Mouse (Mus musculus) spleen, postnatal 14 days (tissue): ENCODE data around the gene Zfp655.
"Not testable (repeated sequence)": the region's sequence is repeated elsewhere in the genome, so short reads cannot be mapped to it uniquely, and the experiment has no call there.

ENCODE experiments used
- DNase-seq, 2 experiments: peaks; one replicate each; pipeline ENCODE4 v3.0.0; 2021 to 2022; ENCODE audit warnings: low spot score in 2 of 2

The Zfp655 gene

DNA sequence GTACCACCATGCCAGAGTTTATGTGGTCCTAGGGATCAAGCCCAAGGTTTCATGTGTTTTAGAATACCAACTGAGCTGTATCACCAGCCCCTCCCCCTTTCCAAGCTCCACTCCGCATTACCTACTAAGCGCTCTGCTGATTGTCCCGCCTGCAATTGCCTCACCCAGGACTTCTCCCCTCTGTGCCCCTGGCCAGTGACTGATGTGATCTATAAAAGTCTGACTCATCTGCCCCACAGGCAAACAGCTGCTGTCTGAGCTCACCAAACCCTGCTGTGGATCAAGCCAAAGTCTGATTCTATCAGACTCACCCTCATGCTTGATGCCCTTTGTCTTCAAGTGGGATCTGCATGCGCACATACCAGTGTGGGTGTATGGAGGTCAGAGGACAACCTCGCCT is 8.7 kb upstream of the Zfp655 start:
- no peak for DNase-seq

DNA sequence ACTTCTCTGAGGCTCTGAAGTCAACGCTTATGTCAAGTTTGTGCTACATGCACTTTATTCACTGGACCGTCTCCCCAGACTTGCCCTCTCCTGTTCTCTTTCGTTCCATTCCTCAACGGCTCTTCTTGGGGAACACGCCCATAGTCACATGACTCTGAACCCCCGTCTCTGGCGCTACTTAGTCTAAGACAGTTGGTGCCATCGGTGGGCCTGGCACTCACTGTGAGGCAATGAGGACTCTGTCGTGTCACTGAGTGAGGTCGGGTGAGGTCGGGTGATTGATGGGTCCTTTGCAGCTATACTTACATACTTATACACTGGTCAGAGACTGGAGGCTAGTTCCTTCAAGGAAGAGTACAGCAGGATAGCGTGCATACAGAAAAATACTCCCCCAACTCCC is 8.1 kb upstream of the Zfp655 start:
- DNase-seq = no peak

DNA sequence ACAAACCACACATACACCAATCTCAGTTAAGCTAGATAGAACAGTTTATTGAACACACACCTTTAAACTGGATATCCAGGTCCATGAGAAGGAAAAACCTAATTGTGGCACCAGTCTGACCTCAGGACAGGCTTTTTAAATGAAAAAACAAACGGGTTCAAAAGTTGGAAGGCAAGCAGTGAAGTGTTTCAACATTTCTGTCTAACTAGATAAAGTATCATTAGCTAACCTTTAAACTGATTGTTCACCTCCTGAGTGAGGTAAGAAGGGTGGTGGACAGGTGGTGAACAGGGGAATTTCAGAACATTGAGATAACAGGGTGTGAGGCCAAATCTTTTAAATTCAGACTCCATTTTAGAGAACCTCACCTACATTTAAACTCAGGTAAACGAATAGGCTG is 5.1 kb upstream of the Zfp655 start:
- DNase-seq = no peak

DNA sequence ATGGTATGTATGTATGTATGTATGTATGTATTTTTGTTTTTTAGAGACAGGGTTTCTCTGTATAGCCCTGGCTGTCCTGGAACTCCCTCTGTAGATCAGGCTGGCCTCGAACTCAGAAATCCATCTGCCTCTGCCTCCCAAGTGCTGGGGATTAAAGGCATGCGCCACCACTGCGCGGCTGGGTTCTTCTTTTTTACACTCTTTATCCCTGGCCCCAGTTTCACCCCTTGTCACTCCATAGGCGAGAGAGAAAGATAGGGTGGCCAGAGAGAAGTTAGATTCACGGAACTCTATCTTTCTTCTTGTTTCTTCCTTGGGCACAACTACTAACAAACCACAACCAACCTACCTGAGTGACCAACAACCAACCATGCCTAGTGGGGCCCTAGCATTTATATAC is 2.2 kb upstream of the Zfp655 start:
- DNase-seq = not testable (repeated sequence)

DNA sequence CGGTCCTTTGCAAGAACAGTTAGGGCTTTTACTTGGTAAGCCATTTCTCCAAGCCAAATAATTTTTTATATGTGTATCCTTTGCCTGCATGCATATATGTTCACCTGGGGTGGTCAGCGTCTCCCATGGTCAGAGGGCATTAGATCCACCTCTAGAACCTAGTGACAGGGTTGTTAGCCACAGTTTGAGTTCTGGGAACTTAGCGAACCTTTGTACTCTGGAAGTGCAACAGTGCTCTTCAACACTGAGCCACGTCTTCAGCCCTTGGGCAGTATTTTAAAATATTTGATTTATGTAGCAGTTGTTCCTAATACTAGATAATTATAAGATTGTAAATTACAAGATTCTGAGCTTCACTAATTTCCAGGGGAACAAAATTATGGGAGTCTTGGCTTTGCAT is 874 bp upstream of the Zfp655 start:
- no peak for DNase-seq

DNA sequence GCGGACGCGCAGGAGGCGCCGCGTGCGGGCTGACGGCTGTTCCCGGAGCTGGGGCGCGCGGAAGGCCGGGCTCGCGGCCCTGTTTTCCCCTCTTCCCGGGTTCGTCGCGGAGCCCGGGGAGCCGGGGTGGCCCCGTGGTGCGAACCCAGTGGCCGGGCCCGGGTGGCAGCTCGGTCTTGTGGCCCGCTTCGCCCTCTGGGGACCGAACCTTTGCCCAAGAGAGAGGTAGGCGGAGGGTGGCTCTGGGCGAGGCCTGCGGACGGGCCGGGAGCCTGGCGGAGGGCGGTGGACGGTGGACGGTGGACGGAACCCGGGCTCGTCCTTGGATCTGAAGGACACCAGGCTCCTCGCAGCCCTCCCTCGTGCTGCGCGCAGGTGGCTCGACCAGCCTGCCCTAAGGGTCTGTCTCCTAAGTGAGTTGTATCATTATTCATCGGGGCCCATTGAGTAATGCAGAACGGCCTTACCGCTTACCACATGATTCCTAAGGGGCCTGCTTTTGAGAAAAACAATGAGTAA is 437 bp downstream of the Zfp655 start:
- no peak for DNase-seq

DNA sequence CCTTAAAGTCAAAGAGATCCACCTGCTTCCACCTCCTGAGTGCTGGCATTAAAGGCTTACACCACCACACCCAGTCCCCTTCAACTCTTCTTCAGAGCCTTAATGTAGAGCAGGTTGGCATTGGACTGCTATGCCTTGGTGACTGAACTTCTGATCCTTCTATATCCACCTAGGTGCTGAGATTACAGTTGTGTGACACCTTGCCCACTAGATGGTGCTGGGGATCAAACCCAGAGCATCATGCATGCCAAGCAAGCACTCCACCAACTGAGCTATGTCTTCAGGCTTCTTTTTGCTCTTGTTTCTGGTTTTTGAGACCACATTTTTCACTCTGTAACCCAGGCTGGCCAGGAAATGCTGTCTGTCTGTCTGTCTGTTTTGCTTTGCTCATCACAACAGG is 3.1 kb downstream of the Zfp655 start:
- no peak for DNase-seq

DNA sequence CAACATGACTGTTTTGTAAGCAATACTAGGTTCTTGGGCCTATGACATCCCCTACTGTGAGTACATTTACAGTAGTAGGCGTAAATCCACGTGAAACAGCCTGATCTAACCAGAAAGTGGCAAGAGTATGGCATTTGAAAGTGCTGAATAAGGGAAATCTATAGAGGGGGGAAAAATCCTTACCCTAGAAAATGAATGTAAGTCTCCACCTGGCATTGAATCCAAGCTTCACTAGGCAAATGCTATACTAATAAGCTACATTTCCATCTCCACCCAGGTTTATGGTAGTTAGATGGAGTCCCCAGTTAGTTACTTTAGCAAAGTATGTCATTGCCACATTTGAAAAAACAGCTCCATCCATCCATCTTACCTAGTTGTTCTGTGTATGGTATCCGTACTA is 18.0 kb downstream of the Zfp655 start:
- DNase-seq = no peak

DNA sequence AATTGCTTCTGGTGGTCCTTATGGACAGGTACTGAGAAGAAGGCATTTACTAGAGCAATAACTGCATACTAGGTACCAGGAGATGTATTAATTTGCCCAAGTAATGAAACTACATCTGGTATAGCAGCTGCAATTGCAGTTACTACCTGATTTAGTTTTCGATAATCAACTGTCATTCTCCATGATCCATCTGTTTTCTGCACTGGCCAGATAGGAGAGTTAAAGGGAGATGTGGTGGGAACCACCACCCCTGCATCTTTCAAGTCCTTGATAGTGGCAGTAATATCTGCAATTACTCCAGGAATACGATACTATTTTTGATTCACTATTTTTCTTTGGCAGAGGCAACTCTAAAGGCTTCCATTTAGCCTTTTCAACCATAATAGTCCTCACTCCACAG is 42.1 kb downstream of the Zfp655 start:
- not testable (repeated sequence) for DNase-seq

DNA sequence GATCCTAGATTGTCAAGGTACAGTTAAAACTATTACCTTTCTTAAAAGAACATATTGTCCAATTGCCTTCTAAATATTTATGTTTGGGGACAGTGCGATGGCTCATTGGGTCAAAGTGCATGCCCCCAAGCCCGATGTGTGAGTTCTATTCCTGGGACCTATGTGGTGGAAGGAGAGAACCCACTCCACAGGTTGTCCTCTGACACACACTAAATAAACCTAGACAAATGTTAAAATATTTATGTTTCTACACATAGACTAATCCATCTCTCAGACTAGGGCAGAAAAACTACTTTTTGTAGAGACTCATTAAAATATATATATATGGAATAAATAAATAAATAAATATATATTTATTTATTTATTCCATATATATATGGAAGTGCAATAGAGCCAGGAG is 48.4 kb downstream of the Zfp655 start:
- no peak for DNase-seq

DNA sequence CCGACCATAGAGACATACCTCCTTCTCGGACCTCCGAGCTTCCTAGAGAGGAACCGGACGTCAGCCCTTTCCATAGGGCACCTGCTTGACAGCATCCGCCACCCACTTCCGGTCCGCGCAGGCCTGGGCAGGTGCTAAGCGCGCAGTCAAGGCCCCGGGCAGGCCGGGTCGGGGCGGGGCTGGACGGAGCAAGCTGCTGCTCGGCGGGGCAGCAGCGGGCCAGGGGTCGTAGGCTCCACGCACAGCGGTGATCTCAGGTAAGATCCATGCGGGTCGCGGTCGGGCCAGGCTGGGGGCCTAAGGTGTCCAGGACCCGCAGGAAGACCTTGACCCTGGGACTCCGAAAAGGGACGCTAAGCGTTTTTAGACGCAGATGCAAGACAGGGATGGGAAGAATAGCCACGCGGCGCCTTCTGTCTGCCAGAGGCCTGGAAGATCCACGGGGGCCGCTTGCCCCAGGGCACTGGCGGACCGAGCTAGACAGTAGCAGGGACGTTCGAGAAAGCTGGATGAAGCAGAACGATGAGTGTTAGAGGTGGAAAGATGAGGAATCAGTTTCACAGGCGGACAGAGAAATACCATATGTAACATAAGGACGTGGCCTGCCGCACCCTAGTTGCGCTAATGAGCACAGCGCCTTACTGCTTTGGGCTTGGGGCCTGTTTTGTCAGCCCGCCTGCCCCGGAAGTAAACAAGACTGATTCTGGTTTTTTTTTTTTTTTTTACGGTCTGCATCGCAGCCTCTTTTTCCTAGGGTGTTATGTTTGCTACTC is 49.0 kb downstream of the Zfp655 start, which contains the start of gene Zscan25:
Gene Zscan25, plus strand, starts transcription at position 130 of the 773 bp plus-strand sequence.
- DNase-seq = peak; percentile 76 to 85

DNA sequence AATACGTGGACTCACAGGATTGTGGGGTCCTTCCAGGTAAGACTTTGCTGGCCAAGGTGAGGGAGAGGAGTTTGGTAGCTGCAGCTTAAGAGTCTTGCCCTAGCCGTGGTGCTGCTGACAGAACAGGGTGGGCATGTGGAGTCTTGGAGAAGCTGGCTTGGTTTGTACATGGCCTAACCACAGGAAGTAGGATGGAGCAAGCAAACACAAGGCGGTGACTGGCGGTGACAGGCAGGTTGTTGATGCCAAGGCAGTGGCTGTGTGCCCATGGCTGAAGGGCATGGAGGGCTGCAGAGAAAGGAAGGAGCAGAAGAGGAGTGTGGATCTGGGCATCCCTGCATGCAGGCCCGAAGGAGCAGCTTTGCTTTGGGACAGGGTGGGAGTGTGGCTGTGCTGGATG is 56.9 kb downstream of the Zfp655 start:
- DNase-seq = no peak

DNA sequence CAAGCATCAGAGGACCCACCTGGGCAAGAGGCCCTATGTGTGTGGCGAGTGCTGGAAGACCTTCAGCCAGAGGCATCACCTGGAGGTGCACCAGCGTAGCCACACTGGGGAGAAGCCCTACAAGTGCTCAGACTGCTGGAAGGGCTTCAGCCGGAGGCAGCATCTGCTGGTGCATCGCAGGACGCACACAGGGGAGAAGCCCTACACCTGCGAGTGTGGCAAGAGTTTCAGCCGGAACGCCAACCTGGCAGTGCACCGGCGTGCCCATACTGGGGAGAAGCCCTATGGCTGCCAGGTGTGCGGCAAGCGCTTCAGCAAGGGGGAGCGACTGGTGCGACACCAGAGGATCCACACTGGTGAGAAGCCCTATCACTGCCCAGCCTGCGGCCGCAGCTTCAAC is 59.2 kb downstream of the Zfp655 start:
- no peak for DNase-seq

DNA sequence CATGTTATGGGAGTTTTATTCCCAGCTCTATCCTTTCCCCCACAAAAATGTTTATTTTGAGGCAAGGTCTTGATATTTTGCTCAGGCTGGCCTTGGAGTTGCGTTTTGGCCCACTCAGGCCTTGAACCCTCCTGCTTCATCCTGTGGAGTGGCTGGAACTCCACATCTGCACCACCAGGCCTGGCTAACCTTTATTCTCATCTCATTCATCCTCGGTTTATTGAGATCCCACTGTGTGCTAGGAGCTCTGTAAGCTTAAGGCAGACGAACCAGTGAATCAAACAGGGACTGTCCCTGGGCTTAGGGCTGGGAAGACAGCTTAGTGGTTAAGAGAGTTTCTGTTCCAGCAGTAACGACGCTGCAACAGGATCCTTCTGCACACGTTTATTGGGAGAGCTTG is 60.9 kb downstream of the Zfp655 start:
- no peak for DNase-seq
